Mouse (Mus musculus) liver, adult 2 months (tissue): Measurements from ENCODE around the gene Gm10644. TPM values are rescaled to one million over a fixed set of nuclear protein-coding genes. Genes with fewer than 3 reads are reported as not detected.

Experiments
- DNase-seq: peaks from one replicate; pipeline ENCODE4 v3.0.0-alpha.2; 2011; ENCODE audit warnings: low read depth, low spot score; ENCODE audit errors: extremely low read depth
- H3K27ac ChIP-seq: fragments of 200-500 bp; replicated peaks from 2 replicates; pipeline ENCODE4 v1.5.1; 2012; ENCODE audit warnings: low read depth, mild to moderate bottlenecking, control low read depth, inconsistent platforms, low read length; ENCODE audit not compliant: insufficient read depth
- H3K27me3 ChIP-seq: fragments of 200-500 bp; 2 replicates; pipeline ENCODE4 v1.6.1; 2012; ENCODE audit warnings: mild to moderate bottlenecking, moderate library complexity, low read length, inconsistent platforms; ENCODE audit not compliant: control insufficient read depth, insufficient read depth
- H3K36me3 ChIP-seq: fragments of 200-500 bp; 2 replicates; pipeline ENCODE4 v1.6.1; 2012; ENCODE audit warnings: low read length, inconsistent platforms; ENCODE audit not compliant: control insufficient read depth, insufficient read depth
- H3K4me1 ChIP-seq: fragments of 200-500 bp; 2 replicates; pipeline ENCODE4 v1.6.1; 2011; ENCODE audit warnings: low read length; ENCODE audit not compliant: control insufficient read depth, insufficient read depth
- H3K4me3 ChIP-seq: fragments of 200-500 bp; 2 replicates; pipeline ENCODE4 v1.5.1; 2011; ENCODE audit warnings: low read depth, mild to moderate bottlenecking, control low read depth, low read length, moderate library complexity; ENCODE audit not compliant: insufficient read depth
- H3K79me2 ChIP-seq: fragments of 200-500 bp; 2 replicates; pipeline ENCODE4 v1.6.1; 2012; ENCODE audit warnings: inconsistent platforms, mild to moderate bottlenecking, low read length, moderate library complexity; ENCODE audit not compliant: control insufficient read depth, insufficient read depth
- H3K9ac ChIP-seq: fragments of 200-500 bp; 2 replicates; pipeline ENCODE4 v1.6.1; 2012; ENCODE audit warnings: low read depth, mild to moderate bottlenecking, control low read depth, inconsistent platforms, low read length
- CTCF ChIP-seq: fragments of 200-500 bp; IDR thresholded peaks from 2 replicates; pipeline ENCODE4 v1.5.1; 2011; ENCODE audit warnings: low read depth, low read length, control low read depth
- POLR2A ChIP-seq: fragments of 200-500 bp; IDR thresholded peaks from 2 replicates; pipeline ENCODE4 v1.6.1; 2011; ENCODE audit warnings: low read length, control low read depth; ENCODE audit not compliant: insufficient read depth; ENCODE audit errors: extremely low read depth
- WGBS: fragments of 180-500 bp; shearing (Covaris S2); methylation state at CpG from one replicate; pipeline ENCODE4 v1.1.7; 2018; 5-methylcytosine and 5-hydroxymethylcytosine counted together
- polyA plus RNA-seq: library from polyadenylated mRNA; depleted of rRNA; stranded (reverse); fragments of >200 nt; gene quantifications from 2 replicates; pipeline ENCODE4 v1.2.3, GENCODE M21; 2012
- total RNA-seq: library from RNA; depleted of rRNA; stranded (reverse); fragments of >200 nt; gene quantifications from 2 replicates; pipeline ENCODE4 v1.2.3, GENCODE M21; 2014

The Gm10644 gene
- total and polyA plus RNA-seq, 2 experiments, result 1.8 to 4.0 TPM

DNA sequence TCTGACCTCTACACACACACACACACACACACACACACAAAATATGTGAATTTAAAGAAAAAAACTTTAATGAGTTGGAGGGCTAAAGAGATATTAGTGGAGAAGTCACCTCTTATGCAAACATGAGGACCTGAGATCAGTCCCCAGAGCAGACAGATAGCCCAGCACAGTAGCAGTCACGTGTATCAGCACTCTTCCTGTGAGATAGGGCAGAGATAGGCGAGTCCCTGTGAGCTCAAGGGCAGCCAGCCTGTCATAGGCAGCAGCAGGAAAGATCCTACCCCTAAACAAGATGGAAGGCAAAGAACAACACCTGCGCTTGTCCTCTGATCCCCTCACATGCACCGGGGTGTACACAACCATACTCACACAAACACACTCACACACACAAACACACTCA is 27.4 kb upstream of the Gm10644 start:
- no peak overlapping the region for H3K4me3 ChIP-seq
- H3K27ac ChIP-seq, result no peak overlapping the region
- no peak for DNase-seq
- TF ChIP-seq CTCF (no peak), POLR2A (no peak)
- WGBS, result 79% methylated on average over 4 of the region's 4 CpGs
- H3K79me2 ChIP-seq, result peaks cover 6% of the 10 kb centered on the region; the same call in 1 of the 2 replicates
- peaks cover 4% of the 10 kb centered on the region for H3K4me1 ChIP-seq
- H3K9ac ChIP-seq, result no peak overlapping the region
- H3K27me3 ChIP-seq, result no peaks in the 10 kb centered on the region
- H3K36me3 ChIP-seq, result peaks cover 25% of the 10 kb centered on the region

DNA sequence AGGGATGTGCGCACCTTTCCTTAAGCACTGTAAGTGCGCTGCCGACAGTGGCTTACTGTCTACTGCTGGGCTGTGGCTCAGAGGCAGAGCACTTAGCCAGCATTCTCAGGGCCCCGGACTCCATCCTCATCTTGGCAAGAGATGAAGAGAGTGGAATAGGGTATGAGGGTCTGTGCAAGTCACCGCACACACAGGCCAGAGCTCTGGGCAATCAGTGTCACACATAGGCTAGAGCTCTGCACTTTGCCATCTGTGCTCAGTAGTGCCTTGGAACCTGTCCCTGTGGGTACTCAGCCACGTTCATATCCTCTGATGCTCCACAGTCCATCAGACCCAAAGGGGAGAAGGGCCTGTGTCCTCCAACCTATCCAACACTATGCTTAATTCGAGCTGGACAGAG is 26.5 kb upstream of the Gm10644 start:
- WGBS, result 93% methylated on average over 7 of the region's 7 CpGs
- Histone ChIP-seq H3K9ac (no peak overlapping the region), H3K79me2 (peaks cover 13% of the 10 kb centered on the region; the same call in 1 of the 2 replicates), H3K4me3 (no peak overlapping the region), H3K27me3 (no peaks in the 10 kb centered on the region), H3K36me3 (peaks cover 19% of the 10 kb centered on the region; the same call in 1 of the 2 replicates), H3K4me1 (peaks cover 7% of the 10 kb centered on the region), H3K27ac (no peak overlapping the region)
- no peak for DNase-seq
- TF ChIP-seq POLR2A (no peak), CTCF (no peak)

DNA sequence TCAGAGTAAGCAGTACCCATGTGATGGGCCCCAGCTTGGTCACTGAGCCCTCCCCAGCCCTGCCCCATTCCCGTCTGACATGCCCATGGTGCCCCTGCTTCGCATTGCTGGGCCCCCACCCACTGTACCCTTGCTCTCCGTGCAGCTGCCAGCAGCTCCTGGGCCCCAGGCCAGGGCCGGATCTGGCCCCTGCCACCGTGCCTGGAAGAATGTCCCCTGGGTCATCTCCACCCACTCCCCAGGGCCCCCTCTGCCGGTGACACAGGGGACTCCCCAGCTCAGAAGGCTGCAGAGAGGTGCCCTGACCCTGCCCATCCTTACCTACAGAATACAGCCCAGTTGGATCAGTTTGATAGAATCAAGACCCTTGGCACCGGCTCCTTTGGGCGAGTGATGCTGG is 25.8 kb upstream of the Gm10644 start:
- WGBS, result 30% methylated on average over 8 of the region's 8 CpGs
- Histone ChIP-seq H3K36me3 (peaks cover 13% of the 10 kb centered on the region; the same call in 1 of the 2 replicates), H3K9ac (no peak overlapping the region), H3K27ac (no peak overlapping the region), H3K27me3 (no peaks in the 10 kb centered on the region), H3K4me1 (peaks cover 10% of the 10 kb centered on the region), H3K79me2 (peaks cover 16% of the 10 kb centered on the region; the same call in 1 of the 2 replicates), H3K4me3 (no peak overlapping the region)
- TF ChIP-seq CTCF (peak; percentile 27; the same call in 1 of the 2 replicates), POLR2A (no peak)
- DNase-seq, result no peak

DNA sequence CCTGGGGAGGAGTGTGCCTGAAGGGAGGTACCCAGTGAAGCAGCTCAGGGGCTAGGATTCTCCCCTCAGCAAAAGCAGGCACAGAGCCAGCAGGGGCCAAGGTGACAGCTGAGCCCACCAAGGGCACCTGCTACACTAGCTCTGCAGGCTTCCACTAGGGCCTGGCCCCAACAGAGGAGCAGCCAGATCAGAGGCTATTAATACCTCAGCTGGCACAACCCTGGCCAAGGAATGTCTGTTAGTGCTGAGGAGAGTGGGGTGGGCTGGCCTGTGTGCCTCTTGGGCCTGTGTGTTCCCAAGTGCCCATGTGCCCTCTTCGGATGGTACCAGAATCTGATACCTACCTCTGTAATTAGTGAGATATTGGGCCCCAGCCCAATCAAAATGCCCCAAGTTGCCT is 25.2 kb upstream of the Gm10644 start:
- Histone ChIP-seq H3K36me3 (peaks cover 11% of the 10 kb centered on the region; the same call in 1 of the 2 replicates), H3K4me1 (peaks cover 10% of the 10 kb centered on the region), H3K79me2 (peaks cover 16% of the 10 kb centered on the region; the same call in 1 of the 2 replicates), H3K27ac (no peak overlapping the region), H3K27me3 (no peaks in the 10 kb centered on the region), H3K4me3 (no peak overlapping the region), H3K9ac (no peak overlapping the region)
- no peak for TF ChIP-seq POLR2A
- no peak for TF ChIP-seq CTCF
- DNase-seq, result no peak
- WGBS, result 90% methylated on average over 1 of the region's 1 CpGs

GRCm38 (mm10) chr8:83978200-83978599 is 23.2 kb upstream of the Gm10644 start:
- H3K9ac ChIP-seq, result no peak overlapping the region
- 90% methylated on average over 9 of the region's 9 CpGs for WGBS
- H3K4me1 ChIP-seq, result peaks cover 15% of the 10 kb centered on the region
- no peaks in the 10 kb centered on the region for H3K27me3 ChIP-seq
- DNase-seq, result no peak
- no peak overlapping the region for H3K27ac ChIP-seq
- H3K36me3 ChIP-seq, result peaks cover 5% of the 10 kb centered on the region; the same call in 1 of the 2 replicates
- TF ChIP-seq POLR2A (no peak), CTCF (no peak)
- peaks cover 28% of the 10 kb centered on the region; the same call in 1 of the 2 replicates for H3K79me2 ChIP-seq
- no peak overlapping the region for H3K4me3 ChIP-seq

DNA sequence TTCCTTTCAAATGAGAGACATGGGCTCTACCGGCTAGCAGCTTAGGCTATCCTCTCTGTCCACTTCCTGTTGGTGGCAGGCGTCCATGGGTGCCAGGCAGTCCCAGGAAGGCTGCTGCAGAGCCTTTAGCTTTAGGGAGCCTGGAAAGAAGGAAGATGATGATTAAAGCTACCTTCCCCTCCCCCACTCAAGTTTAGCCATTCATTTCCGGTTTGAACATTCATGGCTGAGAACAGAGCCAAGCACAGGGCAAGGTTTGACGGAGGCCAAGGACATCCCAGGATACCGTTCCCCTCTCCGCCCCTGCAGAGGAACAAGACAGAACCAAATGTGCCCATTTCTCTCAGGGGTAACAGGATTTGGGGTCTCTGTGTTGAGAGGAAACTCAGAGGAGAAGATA is 22.6 kb upstream of the Gm10644 start:
- 16% methylated on average over 6 of the region's 6 CpGs for WGBS
- H3K36me3 ChIP-seq, result peaks cover 5% of the 10 kb centered on the region; the same call in 1 of the 2 replicates
- H3K27me3 ChIP-seq, result no peaks in the 10 kb centered on the region
- H3K79me2 ChIP-seq, result peaks cover 32% of the 10 kb centered on the region; the same call in 1 of the 2 replicates
- TF ChIP-seq CTCF, result no peak
- no peak for TF ChIP-seq POLR2A
- H3K4me1 ChIP-seq, result peaks cover 15% of the 10 kb centered on the region
- peak overlapping the region; percentile 40 for H3K27ac ChIP-seq
- H3K9ac ChIP-seq, result no peak overlapping the region
- DNase-seq, result peak; percentile 59
- H3K4me3 ChIP-seq, result no peak overlapping the region
